Mouse (Mus musculus): ENCODE results near the gene Smtnl1.

DNA sequence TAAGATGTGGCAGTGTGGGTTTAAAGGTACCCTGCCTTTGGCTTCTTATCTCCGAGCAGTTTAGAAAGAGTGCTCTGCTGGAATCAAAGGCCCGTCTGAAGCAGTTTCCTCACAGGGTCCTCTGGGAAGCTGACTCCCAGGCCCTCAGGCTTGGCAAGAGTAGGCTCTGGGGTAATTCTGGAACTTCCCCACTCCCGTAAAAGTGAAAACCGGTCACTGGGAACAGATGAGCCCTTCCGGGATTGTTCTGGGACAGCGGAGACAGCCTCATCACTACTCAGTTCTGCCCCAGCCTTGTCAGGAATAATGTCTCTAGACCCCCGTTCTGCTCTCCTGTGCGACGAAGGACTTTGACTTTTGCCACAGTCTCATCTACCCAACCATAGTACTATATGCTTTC, 32.0 kb downstream of the Smtnl1 start:
- TF ChIP-seq CHD2 (IDR thresholded peaks at IDR 0.05; ENCODE audit: low read depth, low read length) (no peak), ZNF384 (IDR thresholded peaks at IDR 0.05; ENCODE audit: low read depth, low read length) (no peak), HCFC1 (IDR thresholded peaks at IDR 0.05; ENCODE audit: borderline replicate concordance, insufficient read depth, low read length) (no peak), ZC3H11A (IDR thresholded peaks at IDR 0.05; ENCODE audit: borderline replicate concordance, low read depth, low read length) (no peak)

Data from ES-E14 (cell line).